Mouse (Mus musculus) C2C12 (cell line): ENCODE results near the gene Frmd5. TPM values are rescaled to one million over a fixed set of nuclear protein-coding genes. Genes with fewer than 3 reads are reported as not detected.

Experiments used
- H3K27me3 ChIP-seq: one replicate; pipeline ENCODE4 v1.6.1; 2011; ENCODE audit not compliant: control insufficient read depth, insufficient read depth, insufficient read length
- H3K36me3 ChIP-seq: one replicate; pipeline ENCODE4 v1.6.1; 2011; ENCODE audit not compliant: control insufficient read depth, insufficient read depth
- H3K4me3 ChIP-seq: one replicate; pipeline ENCODE4 v1.5.1; 2011; ENCODE audit warnings: mild to moderate bottlenecking, control low read depth; ENCODE audit not compliant: poor library complexity, insufficient read depth, severe bottlenecking
- H3K79me2 ChIP-seq: one replicate; pipeline ENCODE4 v1.6.1; 2011; ENCODE audit not compliant: control insufficient read depth, insufficient read depth
- H3K79me3 ChIP-seq: one replicate; pipeline ENCODE4 v1.6.1; 2011; ENCODE audit warnings: low read depth, control low read depth
- H3ac ChIP-seq: one replicate; pipeline ENCODE3; 2011; ENCODE audit warnings: low read depth; ENCODE audit not compliant: control insufficient read depth, insufficient read length
- CEBPB ChIP-seq: IDR thresholded peaks from one replicate; pipeline ENCODE4 v1.6.1; 2011; ENCODE audit warnings: low read depth, mild to moderate bottlenecking, control low read depth, moderate library complexity
- CTCF ChIP-seq: IDR thresholded peaks from one replicate; pipeline ENCODE4 v1.5.1; 2011; ENCODE audit not compliant: control insufficient read depth, insufficient read depth, insufficient read length
- FOSL1 ChIP-seq: IDR thresholded peaks from one replicate; pipeline ENCODE4 v1.8.0; 2011; ENCODE audit warnings: mild to moderate bottlenecking, low read length; ENCODE audit not compliant: poor library complexity, insufficient read depth, severe bottlenecking
- MAX ChIP-seq: IDR thresholded peaks from one replicate; pipeline ENCODE4 v1.6.1; 2011; ENCODE audit warnings: mild to moderate bottlenecking, control low read depth
- MYOD1 ChIP-seq: IDR thresholded peaks from one replicate; pipeline ENCODE4 v1.6.1; 2011; ENCODE audit warnings: low read depth; ENCODE audit not compliant: control insufficient read depth, insufficient read length
- MYOG ChIP-seq: IDR thresholded peaks from one replicate; pipeline ENCODE4 v1.6.1; 2011; ENCODE audit not compliant: control insufficient read depth, insufficient read length; ENCODE audit errors: extremely low read depth
- USF1 ChIP-seq: IDR thresholded peaks from one replicate; pipeline ENCODE4 v1.6.1; 2011; ENCODE audit warnings: low read depth, mild to moderate bottlenecking, control low read depth, moderate library complexity
- polyA plus RNA-seq: library from polyadenylated mRNA; unstranded; fragments of >200 nt; fragmentation: generic; extraction: Trizol; gene quantifications from one replicate; pipeline ENCODE4 v1.2.1, GENCODE M21; 2012; ENCODE audit warnings: missing spikeins

The Frmd5 gene
- polyA plus RNA-seq, 1 experiment, result 0.51 TPM

DNA sequence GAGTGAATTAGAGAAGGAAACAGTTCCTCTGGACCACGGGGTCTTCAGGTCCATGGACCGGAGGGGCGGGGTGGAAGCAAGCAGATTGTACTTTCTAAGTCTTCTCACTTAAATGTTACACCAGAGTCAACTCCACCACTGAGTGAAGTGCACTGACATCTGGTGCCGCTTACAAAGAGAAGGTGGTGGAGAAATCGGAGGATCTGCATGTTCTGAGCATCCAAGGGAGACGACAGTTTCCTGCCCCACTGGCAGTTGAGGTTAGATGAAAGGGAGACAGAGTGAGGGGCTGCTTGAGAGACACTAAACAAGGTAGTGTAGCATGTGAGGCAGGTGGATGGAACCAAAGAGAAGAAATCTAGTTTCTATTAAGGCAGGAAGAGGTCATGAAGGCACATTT, 137.0 kb downstream of the Frmd5 start:
- H3K27me3 ChIP-seq, result no peaks in the 10 kb centered on the region
- no peak for TF ChIP-seq MAX
- no peak for TF ChIP-seq CTCF
- TF ChIP-seq USF1, result no peak
- no peak for TF ChIP-seq CEBPB
- TF ChIP-seq MYOG, result no peak
- TF ChIP-seq MYOD1, result no peak
- no peak for TF ChIP-seq FOSL1
- no peaks in the 10 kb centered on the region for H3K79me3 ChIP-seq
- no peaks in the 10 kb centered on the region for H3K36me3 ChIP-seq
- no peaks in the 10 kb centered on the region for H3K79me2 ChIP-seq
- H3K4me3 ChIP-seq, result no peak overlapping the region
- no peak overlapping the region for H3ac ChIP-seq

DNA sequence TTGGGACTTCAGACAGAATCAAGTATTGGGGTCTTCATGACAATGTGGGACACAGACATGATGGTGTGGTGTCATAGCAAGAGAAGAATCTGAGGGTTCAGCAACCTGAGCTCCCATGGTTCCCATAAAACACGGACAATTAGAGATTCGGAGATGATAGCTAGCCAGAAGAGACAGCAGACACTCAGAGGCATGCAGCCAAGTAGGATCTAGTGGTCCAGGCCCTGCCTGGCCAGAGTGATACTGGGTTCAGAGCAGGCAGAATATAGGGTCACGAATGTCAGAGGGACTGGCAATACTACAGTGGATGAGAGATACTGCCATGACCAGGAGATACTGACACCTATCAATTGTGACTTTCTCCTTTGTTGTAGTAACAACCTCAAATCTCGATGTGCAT, 138.6 kb downstream of the Frmd5 start:
- H3K4me3 ChIP-seq, result no peak overlapping the region
- TF ChIP-seq USF1, result no peak
- no peaks in the 10 kb centered on the region for H3K27me3 ChIP-seq
- no peaks in the 10 kb centered on the region for H3K79me3 ChIP-seq
- H3ac ChIP-seq, result no peak overlapping the region
- no peaks in the 10 kb centered on the region for H3K36me3 ChIP-seq
- H3K79me2 ChIP-seq, result no peaks in the 10 kb centered on the region

DNA sequence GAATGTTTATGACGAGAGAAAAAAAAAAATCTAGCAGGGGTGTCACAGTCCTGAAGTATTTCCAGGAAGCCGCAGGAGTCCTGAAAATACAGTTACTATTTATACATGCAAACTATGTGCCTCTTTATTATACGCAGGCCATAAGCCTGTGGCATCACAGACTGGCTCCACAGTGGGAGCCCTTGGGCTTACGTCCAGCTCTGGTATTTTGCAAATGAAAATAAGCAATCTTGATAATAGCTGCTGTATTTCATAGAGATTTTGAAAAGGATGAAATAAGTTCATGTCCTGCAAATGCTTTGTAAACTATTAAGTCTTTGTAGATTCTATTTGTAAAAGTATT, 145.8 kb downstream of the Frmd5 start:
- H3ac ChIP-seq, result no peak overlapping the region
- TF ChIP-seq FOSL1, result no peak
- no peak for TF ChIP-seq MYOG
- no peak for TF ChIP-seq USF1
- TF ChIP-seq MAX, result no peak
- no peak for TF ChIP-seq CEBPB
- TF ChIP-seq CTCF, result no peak
- TF ChIP-seq MYOD1, result no peak
- no peaks in the 10 kb centered on the region for H3K27me3 ChIP-seq
- H3K36me3 ChIP-seq, result no peaks in the 10 kb centered on the region
- no peaks in the 10 kb centered on the region for H3K79me2 ChIP-seq
- no peak overlapping the region for H3K4me3 ChIP-seq
- no peaks in the 10 kb centered on the region for H3K79me3 ChIP-seq

DNA sequence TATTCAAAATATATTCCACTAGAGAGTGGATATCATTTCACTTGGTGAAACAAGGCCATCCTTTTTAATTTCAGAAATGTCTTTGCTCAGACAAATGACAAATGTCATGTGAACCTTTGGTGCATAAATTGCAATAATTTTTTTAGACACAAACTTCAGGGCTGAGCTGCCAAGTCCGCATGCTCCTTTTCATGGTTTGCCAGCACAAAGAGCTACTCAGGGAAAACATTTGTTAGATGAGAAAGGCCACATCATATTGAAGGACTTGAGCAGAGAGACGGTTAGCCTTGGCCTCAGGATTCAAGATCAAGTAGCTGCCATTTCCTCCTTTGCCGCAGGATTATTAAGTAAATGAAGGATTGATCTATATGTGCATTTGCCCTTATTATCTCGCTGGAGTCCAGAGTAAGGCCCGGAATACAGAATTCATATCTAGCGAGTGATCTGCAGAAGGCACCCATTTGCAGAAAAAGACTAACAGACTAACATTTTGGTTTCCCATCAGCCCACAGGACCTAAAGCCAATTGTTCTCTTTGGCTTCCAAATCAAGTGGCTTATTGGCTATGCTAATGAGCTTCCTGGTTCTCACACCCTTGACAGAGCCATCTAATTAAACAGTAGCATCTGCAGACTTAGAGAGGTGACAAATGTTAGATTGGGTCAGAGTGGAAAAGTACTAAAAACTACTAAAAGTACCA, 146.3 kb downstream of the Frmd5 start:
- Histone ChIP-seq H3K36me3 (no peaks in the 10 kb centered on the region), H3K79me2 (no peaks in the 10 kb centered on the region), H3K4me3 (no peak overlapping the region), H3ac (no peak overlapping the region), H3K27me3 (no peaks in the 10 kb centered on the region), H3K79me3 (no peaks in the 10 kb centered on the region)
- TF ChIP-seq MYOD1, result no peak

DNA sequence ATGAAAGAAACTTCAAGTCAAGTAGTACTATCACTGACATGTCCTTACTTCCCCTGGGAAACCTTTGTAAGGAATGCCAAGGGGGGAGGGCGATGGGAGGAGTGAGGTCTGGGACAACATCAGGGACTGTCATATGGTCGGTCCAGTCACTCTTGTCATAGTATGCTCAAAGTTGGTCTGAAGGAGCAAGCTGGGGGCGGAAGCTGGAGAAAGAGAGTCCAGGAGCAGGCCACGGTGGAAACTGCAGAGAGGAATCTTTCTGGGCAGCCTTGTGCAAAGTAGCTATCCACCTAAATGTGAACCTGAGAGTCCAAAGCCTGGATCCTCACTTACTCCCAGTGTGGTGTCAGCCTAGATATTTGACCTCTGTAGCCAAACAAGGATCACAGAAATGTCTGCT, 147.5 kb downstream of the Frmd5 start:
- H3K79me2 ChIP-seq, result no peaks in the 10 kb centered on the region
- no peaks in the 10 kb centered on the region for H3K79me3 ChIP-seq
- no peak overlapping the region for H3ac ChIP-seq
- no peaks in the 10 kb centered on the region for H3K27me3 ChIP-seq
- no peaks in the 10 kb centered on the region for H3K36me3 ChIP-seq
- H3K4me3 ChIP-seq, result no peak overlapping the region
- TF ChIP-seq CTCF (no peak), MYOG (no peak), MAX (no peak), FOSL1 (no peak), MYOD1 (no peak), USF1 (no peak), CEBPB (no peak)

DNA sequence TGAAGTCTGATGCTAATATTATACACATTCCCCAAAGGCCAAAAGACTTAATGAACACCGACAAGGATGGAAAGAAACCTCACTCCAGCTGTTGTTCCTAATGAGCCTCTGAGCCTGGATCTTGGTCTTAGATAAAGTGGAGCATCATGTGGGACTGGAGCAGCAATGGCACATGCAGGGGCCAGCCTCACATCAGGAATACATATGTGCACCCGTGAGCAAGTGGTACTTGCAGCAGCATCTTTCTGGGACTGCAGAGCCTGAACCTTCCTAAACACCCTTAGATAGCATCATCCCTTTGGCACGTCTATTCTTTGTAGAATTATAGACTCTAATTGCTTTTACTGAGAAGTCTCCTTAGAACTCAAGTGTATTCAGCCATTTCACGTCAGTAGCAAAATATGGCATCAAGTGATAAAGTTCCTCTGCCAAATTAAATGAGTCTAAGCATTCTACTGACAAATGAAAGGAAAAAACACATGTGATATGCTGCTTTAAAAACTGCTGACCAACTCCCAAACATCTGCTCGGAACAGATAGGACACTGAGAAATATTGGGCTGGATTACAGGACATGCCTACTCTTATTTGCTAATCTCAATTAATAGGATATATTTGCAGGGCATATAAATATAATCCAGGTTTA, 148.6 kb downstream of the Frmd5 start:
- Histone ChIP-seq H3K79me2 (no peaks in the 10 kb centered on the region), H3K27me3 (no peaks in the 10 kb centered on the region), H3ac (no peak overlapping the region), H3K79me3 (no peaks in the 10 kb centered on the region), H3K36me3 (no peaks in the 10 kb centered on the region), H3K4me3 (no peak overlapping the region)
- TF ChIP-seq CTCF (no peak), MAX (no peak), FOSL1 (no peak), USF1 (no peak), MYOD1 (no peak), CEBPB (no peak), MYOG (no peak)
